1 mouse cellular context compared by ENCODE assay signal in the genomic region with DNA sequence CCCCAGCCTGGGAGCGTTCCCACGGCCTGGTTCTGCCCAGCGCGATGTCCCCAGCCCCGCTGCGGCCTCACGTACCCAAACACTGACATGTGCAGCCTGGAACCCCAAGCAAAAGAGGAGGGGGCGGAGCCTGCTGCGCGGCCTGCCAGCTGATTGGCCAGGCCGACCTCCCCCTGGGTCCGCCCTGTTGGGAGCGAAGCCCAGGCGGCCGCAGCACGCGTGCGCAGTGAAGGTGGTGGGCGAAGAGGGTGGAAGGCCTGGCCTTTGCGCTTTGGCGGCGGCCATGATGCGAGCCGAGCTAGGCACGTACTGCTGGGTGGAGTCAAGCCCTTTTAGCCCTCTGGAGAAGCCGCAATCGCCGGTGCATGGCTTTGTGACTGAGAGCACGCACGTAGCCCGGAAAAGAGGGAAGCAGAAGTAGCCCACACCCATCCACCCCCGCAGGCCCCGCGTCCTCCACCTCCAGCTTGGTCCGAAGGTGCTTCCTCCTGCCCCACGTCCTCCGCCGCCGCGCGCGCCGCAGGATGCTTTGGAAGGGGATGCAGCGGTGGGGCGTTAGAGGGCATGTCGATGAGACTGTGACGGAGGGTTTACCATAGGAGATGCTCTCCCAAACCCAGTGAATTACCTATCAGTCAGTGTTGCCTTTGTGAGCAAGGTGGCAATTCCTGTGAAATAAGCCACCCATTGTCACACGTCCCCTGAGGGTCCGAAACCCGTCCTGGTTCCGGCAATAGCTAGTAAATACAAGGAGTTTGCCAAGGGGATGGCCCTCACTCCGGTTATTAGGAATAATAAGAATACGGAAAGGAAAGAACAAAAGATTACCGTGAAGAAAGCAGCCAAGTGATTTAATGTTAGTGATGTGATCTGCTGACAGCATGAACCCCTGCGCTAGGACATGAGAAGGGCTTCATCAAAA.
TF ChIP-seq lines count a peak whose summit lies in the region.

No protein-coding gene starts in this region.

TF ChIP-seq in CH12.LX, 34 proteins besides CTCF, POLR2A, EP300 and RAD21:
- no peak for TF ChIP-seq ZNF384 (IDR thresholded peaks at IDR 0.05; ENCODE audit: low read depth, low read length)
- TF ChIP-seq USF1 (IDR thresholded peaks at IDR 0.05; ENCODE audit: low read depth, low read length): no peak; the same call in 1 of the 2 replicates
- peak; percentile 80 for TF ChIP-seq ZMIZ1 (IDR thresholded peaks at IDR 0.05; ENCODE audit: low read depth, low read length)
- peak; percentile 99 for TF ChIP-seq NRF1 (IDR thresholded peaks at IDR 0.05; ENCODE audit: low read depth, low read length)
- TF ChIP-seq GABPA (IDR thresholded peaks at IDR 0.05; ENCODE audit: insufficient replicate concordance, low read depth, low read length): no peak
- no peak for TF ChIP-seq ZC3H11A (IDR thresholded peaks at IDR 0.05; ENCODE audit: low read depth, low read length)
- TF ChIP-seq MEF2A (IDR thresholded peaks at IDR 0.05; ENCODE audit: borderline replicate concordance, low read depth, low read length): no peak; the same call in none of the 2 replicates
- TF ChIP-seq NELFE (IDR thresholded peaks at IDR 0.05; ENCODE audit: low read depth, low read length): peak; percentile 78
- TF ChIP-seq JUND (conservative IDR thresholded peaks at IDR 0.05; ENCODE audit: low read depth, low read length): no peak
- no peak for TF ChIP-seq USF2 (conservative IDR thresholded peaks at IDR 0.05; ENCODE audit: low read depth, low read length)
- no peak; the same call in 1 of the 2 replicates for TF ChIP-seq CHD2 (IDR thresholded peaks at IDR 0.05; ENCODE audit: low read length)
- peak; percentile 82 for TF ChIP-seq MAZ (IDR thresholded peaks at IDR 0.05; ENCODE audit: low read depth, low read length)
- TF ChIP-seq UBTF (IDR thresholded peaks at IDR 0.05; ENCODE audit: low read depth, low read length): peak; percentile 85; the same call in 1 of the 2 replicates
- TF ChIP-seq MAFK (IDR thresholded peaks at IDR 0.05; ENCODE audit: insufficient replicate concordance, low read length): no peak
- TF ChIP-seq CHD1 (IDR thresholded peaks at IDR 0.05; ENCODE audit: low read depth, low read length): 0 out of 2 replicates have a peak, but pooled peaks have one; percentile 18
- 0 out of 2 replicates have a peak, but pooled peaks have one; percentile 22 for TF ChIP-seq KAT2A (IDR thresholded peaks at IDR 0.05; ENCODE audit: insufficient replicate concordance, low read length)
- 0 out of 2 replicates have a peak, but pooled peaks have one; percentile 15 for TF ChIP-seq RCOR1 (conservative IDR thresholded peaks at IDR 0.05; ENCODE audit: low read depth, low read length)
- no peak for TF ChIP-seq E2F4 (IDR thresholded peaks at IDR 0.05; ENCODE audit: insufficient replicate concordance, low read depth, low read length)
- peak; percentile 68 for TF ChIP-seq ETS1 (conservative IDR thresholded peaks at IDR 0.05; ENCODE audit: low read depth, low read length)
- TF ChIP-seq TCF12 (IDR thresholded peaks at IDR 0.05; ENCODE audit: low read depth, low read length): peak; percentile 83; the same call in 1 of the 2 replicates
- no peak for TF ChIP-seq JUN (IDR thresholded peaks at IDR 0.05; ENCODE audit: insufficient read depth, low read depth, low read length)
- peak; percentile 73 for TF ChIP-seq HCFC1 (IDR thresholded peaks at IDR 0.05; ENCODE audit: low read depth, low read length)
- TF ChIP-seq MXI1 (IDR thresholded peaks at IDR 0.05; ENCODE audit: low read depth, low read length): peak; percentile 98
- TF ChIP-seq SIN3A (IDR thresholded peaks at IDR 0.05; ENCODE audit: low read length): peak; percentile 93
- peak; percentile 62 for TF ChIP-seq BHLHE40 (IDR thresholded peaks at IDR 0.05; ENCODE audit: low read depth, low read length)
- TF ChIP-seq TBP (conservative IDR thresholded peaks at IDR 0.05; ENCODE audit: low read depth, low read length): peak; percentile 85
- TF ChIP-seq POLR2AphosphoS2 (IDR thresholded peaks at IDR 0.05; ENCODE audit: low read depth, low read length): peak; percentile 84
- peak; percentile 87 for TF ChIP-seq MYC (IDR thresholded peaks at IDR 0.05; ENCODE audit: low read depth, low read length)
- peak; percentile 46 for TF ChIP-seq MAX (IDR thresholded peaks at IDR 0.05; ENCODE audit: low read length)
- TF ChIP-seq ZKSCAN1 (IDR thresholded peaks at IDR 0.05; ENCODE audit: borderline replicate concordance, low read depth, low read length): no peak
- peak; percentile 31; the same call in 1 of the 2 replicates for TF ChIP-seq IRF4 (IDR thresholded peaks at IDR 0.05; ENCODE audit: low read depth, low read length)
- TF ChIP-seq ELF1 (IDR thresholded peaks at IDR 0.05; ENCODE audit: low read depth, low read length): peak; percentile 79
- no peak for TF ChIP-seq PAX5 (IDR thresholded peaks at IDR 0.05; ENCODE audit: low read length)
- TF ChIP-seq SMC3 (IDR thresholded peaks at IDR 0.05; ENCODE audit: low read depth, low read length): peak; percentile 3; the same call in 1 of the 2 replicates
